Mouse (Mus musculus): ENCODE measurements around the gene Atad3a. TPM values are rescaled to one million over a fixed set of nuclear protein-coding genes. Genes with fewer than 3 reads are reported as not detected.

Gene Atad3a
- total and polyA plus RNA-seq, 3 experiments = 220 to 232 TPM; not detected in 1

DNA sequence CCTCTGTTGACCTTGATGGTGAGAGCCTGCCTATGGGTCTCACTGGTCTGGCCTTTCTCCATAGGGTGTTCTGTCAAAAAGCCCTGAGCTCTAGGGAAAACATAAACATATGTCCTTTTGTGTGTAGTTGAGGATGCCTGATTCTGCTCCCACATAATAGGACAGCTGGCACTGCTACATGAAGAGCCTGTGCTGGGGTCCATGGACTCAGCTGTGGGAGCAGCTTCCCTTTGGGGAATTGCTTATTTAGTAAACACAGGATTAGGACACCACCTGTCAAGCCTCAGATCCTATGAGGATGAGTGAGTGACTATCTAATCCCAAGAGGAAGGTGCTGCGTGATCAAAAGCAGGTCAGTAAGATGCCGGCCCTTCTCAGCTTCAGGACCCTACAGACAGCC lies 32.9 kb downstream of the Atad3a start:
- no peaks in the 10 kb centered on the region for H3K9me3 ChIP-seq (replicated peaks; ENCODE audit: insufficient read depth, low read length)
- H3K4me1 ChIP-seq (ENCODE audit: control insufficient read depth in 1 of 2, insufficient read depth in 2 of 2, low read length in 2 of 2) = no peaks in the 10 kb centered on the region
- H3K27me3 ChIP-seq (ENCODE audit: control insufficient read depth in 1 of 2, insufficient read depth in 2 of 2, low read length in 2 of 2) = no peaks in the 10 kb centered on the region
- no peak for DNase-seq (ENCODE audit: low read depth, low spot score)
- H3K4me3 ChIP-seq (ENCODE audit: control insufficient read depth in 1 of 2, insufficient read depth in 1 of 2, low read depth in 2 of 2, low read length in 2 of 2) = no peak overlapping the region
- H3K36me3 ChIP-seq (ENCODE audit: control insufficient read depth in 1 of 2, insufficient read depth in 2 of 2, low read length in 2 of 2) = no peaks in the 10 kb centered on the region; a peak in 1 of 4 replicates
- no peak overlapping the region for H3K27ac ChIP-seq (ENCODE audit: control insufficient read depth, low read depth, low read length)
- TF ChIP-seq CHD2 (IDR thresholded peaks at IDR 0.05; ENCODE audit: low read length) (no peak), ELF1 (IDR thresholded peaks at IDR 0.05; ENCODE audit: low read depth, low read length) (no peak), POLR2AphosphoS5 (IDR thresholded peaks at IDR 0.05; ENCODE audit: borderline replicate concordance, low read depth, low read length) (no peak), NELFE (IDR thresholded peaks at IDR 0.05; ENCODE audit: low read depth, low read length) (no peak), GABPA (IDR thresholded peaks at IDR 0.05; ENCODE audit: low read depth, low read length) (no peak), MYC (IDR thresholded peaks at IDR 0.05; ENCODE audit: low read depth, low read length) (no peak), BHLHE40 (IDR thresholded peaks at IDR 0.05; ENCODE audit: borderline replicate concordance, low read depth, low read length) (no peak), SIN3A (IDR thresholded peaks at IDR 0.05; ENCODE audit: low read length) (no peak), ZNF384 (IDR thresholded peaks at IDR 0.05; ENCODE audit: low read depth, low read length) (no peak), MAX (IDR thresholded peaks at IDR 0.05; ENCODE audit: low read length) (no peak), ZC3H11A (IDR thresholded peaks at IDR 0.05; ENCODE audit: low read depth, low read length) (no peak), MYB (IDR thresholded peaks at IDR 0.05; ENCODE audit: low read depth, low read length) (no peak), TCF12 (IDR thresholded peaks at IDR 0.05; ENCODE audit: low read depth, low read length) (no peak), POLR2A (IDR thresholded peaks at IDR 0.05; ENCODE audit: control insufficient read depth in 1 of 2, insufficient read depth in 1 of 2, low read depth in 1 of 2, low read length in 2 of 2, poor library complexity in 1 of 2) (no peak), E2F4 (IDR thresholded peaks at IDR 0.05; ENCODE audit: borderline replicate concordance, low read depth, low read length) (no peak), MEF2A (IDR thresholded peaks at IDR 0.05; ENCODE audit: extremely low read depth, insufficient replicate concordance, low read depth, low read length, poor library complexity, severe bottlenecking) (no peak), RAD21 (IDR thresholded peaks at IDR 0.05; ENCODE audit: low read depth, low read length) (no peak), SMC3 (IDR thresholded peaks at IDR 0.05; ENCODE audit: low read depth, low read length) (no peak), CHD1 (IDR thresholded peaks at IDR 0.05; ENCODE audit: low read depth, low read length) (no peak)
- no peaks in the 10 kb centered on the region for H3K79me2 ChIP-seq (ENCODE audit: control insufficient read depth, insufficient read depth, low read length, poor library complexity)
- H3K9ac ChIP-seq (ENCODE audit: control insufficient read depth, low read depth, low read length, poor library complexity, severe bottlenecking) = no peak overlapping the region

GRCm38 (mm10) chr4:155721668-155722083 lies 39.2 kb downstream of the Atad3a start:
- H3K4me1 ChIP-seq (ENCODE audit: control insufficient read depth in 1 of 2, insufficient read depth in 2 of 2, low read length in 2 of 2) = no peaks in the 10 kb centered on the region
- H3K27ac ChIP-seq (ENCODE audit: control insufficient read depth, low read depth, low read length) = no peak overlapping the region
- H3K79me2 ChIP-seq (ENCODE audit: control insufficient read depth, insufficient read depth, low read length, poor library complexity) = no peaks in the 10 kb centered on the region
- H3K36me3 ChIP-seq (ENCODE audit: control insufficient read depth in 1 of 2, insufficient read depth in 2 of 2, low read length in 2 of 2) = peaks cover 0 to 4% of the 10 kb centered on the region in 2 experiments; a peak in 2 of 4 replicates
- no peaks in the 10 kb centered on the region for H3K27me3 ChIP-seq (ENCODE audit: control insufficient read depth in 1 of 2, insufficient read depth in 2 of 2, low read length in 2 of 2)
- H3K9me3 ChIP-seq (replicated peaks; ENCODE audit: insufficient read depth, low read length) = no peaks in the 10 kb centered on the region
- H3K4me3 ChIP-seq (ENCODE audit: control insufficient read depth in 1 of 2, insufficient read depth in 1 of 2, low read depth in 2 of 2, low read length in 2 of 2) = no peak overlapping the region
- DNase-seq (ENCODE audit: low read depth, low spot score) = peak; percentile 52
- H3K9ac ChIP-seq (ENCODE audit: control insufficient read depth, low read depth, low read length, poor library complexity, severe bottlenecking) = no peak overlapping the region
- TF ChIP-seq POLR2A (IDR thresholded peaks at IDR 0.05; ENCODE audit: control insufficient read depth in 1 of 2, insufficient read depth in 1 of 2, low read depth in 1 of 2, low read length in 2 of 2, poor library complexity in 1 of 2) = no peak; a peak in 1 of 4 replicates
- no peak for TF ChIP-seq CHD2 (IDR thresholded peaks at IDR 0.05; ENCODE audit: low read length)
- no peak for TF ChIP-seq ZKSCAN1 (IDR thresholded peaks at IDR 0.05; ENCODE audit: low read depth, low read length)
- TF ChIP-seq POLR2AphosphoS5 (IDR thresholded peaks at IDR 0.05; ENCODE audit: borderline replicate concordance, low read depth, low read length) = no peak
- no peak for TF ChIP-seq USF2 (IDR thresholded peaks at IDR 0.05; ENCODE audit: borderline replicate concordance in 1 of 2, insufficient read depth in 1 of 2, low read depth in 1 of 2, low read length in 2 of 2)
- 0 out of 2 replicates have a peak, but pooled peaks have one; percentile 12 for TF ChIP-seq ZC3H11A (IDR thresholded peaks at IDR 0.05; ENCODE audit: low read depth, low read length)
- no peak for TF ChIP-seq JUND (IDR thresholded peaks at IDR 0.05; ENCODE audit: low read depth, low read length)
- no peak for TF ChIP-seq MAFK (IDR thresholded peaks at IDR 0.05; ENCODE audit: borderline replicate concordance, low read depth, low read length)
- peak; percentile 65 for TF ChIP-seq ZNF384 (IDR thresholded peaks at IDR 0.05; ENCODE audit: low read depth, low read length)
- TF ChIP-seq ETS1 (IDR thresholded peaks at IDR 0.05; ENCODE audit: low read depth, low read length) = no peak
- no peak for TF ChIP-seq ZMIZ1 (IDR thresholded peaks at IDR 0.05; ENCODE audit: low read depth, low read length)
- TF ChIP-seq TAL1 (IDR thresholded peaks at IDR 0.05; ENCODE audit: low read length) = no peak
- TF ChIP-seq EP300 (IDR thresholded peaks at IDR 0.05; ENCODE audit: low read depth in 1 of 2, low read length in 2 of 2) = no peak
- no peak for TF ChIP-seq NELFE (IDR thresholded peaks at IDR 0.05; ENCODE audit: low read depth, low read length)
- TF ChIP-seq RCOR1 (IDR thresholded peaks at IDR 0.05; ENCODE audit: low read depth, low read length) = no peak
- peak; percentile 43 for TF ChIP-seq RAD21 (IDR thresholded peaks at IDR 0.05; ENCODE audit: low read depth, low read length)
- TF ChIP-seq MAX (IDR thresholded peaks at IDR 0.05; ENCODE audit: low read length) = no peak
- no peak for TF ChIP-seq MAZ (IDR thresholded peaks at IDR 0.05; ENCODE audit: low read depth, low read length)
- TF ChIP-seq NRF1 (IDR thresholded peaks at IDR 0.05; ENCODE audit: insufficient read depth, low read depth, low read length, poor library complexity, severe bottlenecking) = no peak
- TF ChIP-seq SMC3 (IDR thresholded peaks at IDR 0.05; ENCODE audit: low read depth, low read length) = peak; percentile 52

All from MEL (cell line).